Mouse (Mus musculus) urinary bladder, postnatal 4 days (tissue): ENCODE results near the gene Rph3a.

Source experiments
- DNase-seq, 2 experiments: peaks; one replicate each; pipeline ENCODE4 v3.0.0; 2021 to 2022; ENCODE audit warnings: low spot score in 2 of 2

Gene Rph3a

DNA sequence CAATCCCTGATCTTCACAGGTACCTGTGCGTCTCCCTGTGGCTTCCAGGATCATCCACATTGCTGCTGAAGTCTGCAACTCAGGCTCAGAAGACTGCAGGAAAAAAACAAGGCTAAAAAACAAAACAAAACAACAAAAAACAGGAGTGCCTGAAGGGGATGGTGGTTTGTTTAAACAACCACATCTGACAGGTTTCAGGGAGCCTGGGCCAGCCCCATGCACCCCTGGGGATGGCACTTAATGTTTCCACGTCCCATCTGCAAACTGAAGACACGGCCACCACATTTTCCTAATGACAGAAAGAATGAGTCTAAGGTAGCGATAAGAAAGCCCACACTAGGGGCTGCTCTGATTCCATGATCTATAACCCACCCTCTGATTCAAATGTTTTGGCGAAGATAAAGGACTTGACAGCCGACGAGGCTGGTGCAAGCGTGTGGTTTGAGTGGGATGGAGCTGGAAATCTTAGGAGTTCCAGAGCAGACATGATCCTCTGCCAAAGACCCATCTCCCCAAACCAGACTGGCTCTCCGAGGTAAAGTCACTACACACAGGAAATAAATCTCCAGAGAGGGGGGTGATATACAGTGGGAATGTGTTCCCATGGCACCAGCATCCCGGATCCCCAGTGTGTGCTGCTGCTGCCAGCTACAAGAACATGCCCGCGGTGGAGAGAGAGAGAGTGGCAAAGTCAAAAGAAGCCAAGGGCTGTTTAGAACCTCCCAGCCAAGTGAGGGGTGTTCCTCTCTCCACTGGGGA, at the start of gene Rph3a:
Gene Rph3a (minus strand): TSS at position 282 of the 759 bp plus-strand sequence.
- no peak for DNase-seq

DNA sequence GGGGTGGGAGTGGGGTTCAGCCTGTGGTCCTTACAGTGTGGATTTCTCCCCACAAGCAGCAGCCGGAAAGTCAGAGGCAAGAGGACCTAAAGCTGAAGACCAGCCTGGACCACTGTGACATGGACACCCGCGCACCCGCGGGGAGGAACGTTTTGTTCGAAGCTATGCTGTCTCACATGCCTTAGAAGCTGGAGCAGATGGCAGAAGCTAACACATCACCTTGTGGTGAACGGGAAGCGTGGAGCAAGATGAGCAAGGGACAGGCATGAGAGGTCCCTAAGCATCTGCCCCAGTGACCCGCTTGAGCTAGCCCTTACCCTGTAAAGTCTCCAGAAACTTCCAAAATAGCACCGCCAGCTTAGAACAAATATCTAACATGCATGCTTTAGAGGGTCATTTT, 48.4 kb upstream of the Rph3a start:
- no peak for DNase-seq

DNA sequence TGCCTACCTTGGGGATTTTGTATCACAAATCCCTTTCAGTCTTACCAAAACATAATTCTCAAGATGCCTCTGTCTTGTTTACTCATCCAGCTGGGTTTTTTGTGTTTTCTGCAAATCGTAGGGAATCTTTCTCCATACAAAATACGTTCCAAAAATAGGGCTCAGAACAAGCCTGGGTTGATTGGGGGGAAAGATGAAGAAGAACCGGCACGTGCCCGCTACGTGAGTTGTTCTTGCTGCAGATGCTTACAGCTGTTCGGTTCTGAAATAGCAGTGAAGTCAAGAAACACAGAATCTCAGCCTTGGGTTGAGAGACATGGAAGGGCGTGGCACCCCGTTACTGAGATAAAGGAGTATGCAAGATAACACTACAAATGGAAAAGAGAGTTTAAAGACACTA, 44.0 kb upstream of the Rph3a start:
- no peak for DNase-seq

DNA sequence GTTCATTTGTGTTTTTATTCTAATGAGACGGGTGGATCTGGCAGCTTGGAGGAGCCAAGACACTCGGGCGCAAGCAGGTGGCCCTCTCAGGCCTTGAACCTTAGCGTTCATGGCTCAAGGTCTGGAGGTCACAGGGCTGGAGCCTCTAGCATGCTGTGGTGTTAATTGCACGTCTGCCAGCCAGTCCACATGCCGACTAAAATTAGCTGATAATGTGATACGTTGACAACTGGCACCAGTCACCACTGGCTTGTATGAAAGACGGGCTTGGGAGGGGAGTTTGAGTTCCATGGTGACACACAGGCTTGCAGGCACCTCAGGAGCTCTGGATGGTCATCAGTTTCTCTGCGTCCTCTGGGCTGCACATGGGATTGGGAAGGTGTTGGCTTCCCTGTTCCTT, 31.9 kb upstream of the Rph3a start:
- no peak for DNase-seq

DNA sequence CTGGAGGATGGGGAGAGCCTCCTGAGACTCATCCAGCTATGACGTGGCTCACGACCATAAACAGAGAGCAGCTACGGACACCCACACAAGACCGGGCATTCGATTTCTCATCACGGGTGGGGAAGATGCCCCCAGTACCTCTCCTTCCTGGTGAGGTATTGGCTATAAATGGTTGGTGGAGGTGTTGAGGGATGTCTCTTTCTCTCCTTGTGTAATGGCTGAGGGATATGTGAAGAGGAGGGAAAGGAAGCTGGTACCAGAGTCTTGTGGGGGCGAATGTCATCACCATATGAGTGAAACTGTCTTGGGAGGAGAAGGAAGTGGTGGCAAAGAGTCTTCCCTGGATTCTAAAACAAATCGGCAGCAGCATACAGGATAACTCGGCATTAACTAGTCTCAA, 29.6 kb upstream of the Rph3a start:
- DNase-seq: no peak

DNA sequence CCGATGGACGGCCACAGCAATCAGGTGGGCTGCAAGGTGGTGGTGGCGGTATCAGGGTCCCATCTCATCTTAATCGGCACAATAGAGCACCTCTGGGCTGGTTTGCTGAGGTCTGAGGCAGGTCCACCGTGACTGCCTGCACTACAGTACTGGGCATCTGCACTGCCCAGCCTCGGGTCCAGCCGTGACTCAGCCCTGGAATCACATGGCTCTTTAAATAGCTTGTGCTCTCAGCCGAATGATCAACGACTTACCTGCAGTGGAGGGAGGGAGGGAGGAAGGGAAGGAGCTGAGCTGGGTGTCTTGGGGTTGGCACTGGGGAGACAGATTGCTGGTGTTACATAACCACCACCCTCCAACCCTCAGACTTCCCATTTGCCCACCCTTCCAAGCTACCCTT, 20.3 kb upstream of the Rph3a start:
- no peak for DNase-seq

DNA sequence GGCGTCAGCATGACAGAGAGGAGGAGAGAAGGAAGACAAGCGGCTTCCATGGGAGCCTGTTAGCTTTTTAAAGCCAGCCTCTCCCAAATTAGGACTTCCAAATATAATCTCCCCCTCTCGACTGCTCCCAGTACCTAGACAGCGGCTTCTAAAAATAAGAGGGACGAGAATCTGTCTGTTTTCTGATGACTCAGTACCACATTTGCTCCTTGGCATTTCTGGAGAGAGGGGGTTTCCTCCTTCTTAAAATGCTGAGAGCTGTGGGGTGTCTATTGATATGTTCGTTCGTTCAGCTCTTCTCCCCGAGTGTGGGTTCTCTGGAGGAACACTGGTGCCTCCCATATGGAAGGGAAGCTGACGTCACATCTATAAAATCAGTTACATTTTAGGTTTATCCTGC, 9.6 kb upstream of the Rph3a start:
- DNase-seq: no peak

DNA sequence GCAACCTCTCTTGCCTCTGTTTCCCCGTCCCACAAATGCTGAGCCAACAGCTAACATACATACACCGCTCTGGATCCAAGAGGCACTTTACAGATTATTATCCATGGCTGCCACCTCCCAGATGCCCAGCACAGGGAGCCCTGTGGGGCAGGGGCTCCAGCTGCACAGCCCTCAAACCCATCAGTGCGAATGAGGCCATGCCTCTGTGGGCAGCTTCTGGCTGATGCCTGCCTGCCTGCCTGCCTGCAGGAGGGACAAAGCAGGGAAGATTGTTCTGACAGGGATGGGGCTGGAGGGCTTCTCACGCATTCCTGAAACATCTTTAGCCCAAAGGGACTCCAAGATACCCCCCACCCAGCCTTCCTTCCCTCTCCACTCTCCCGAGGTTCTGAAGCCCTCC, 7.8 kb upstream of the Rph3a start:
- no peak for DNase-seq

DNA sequence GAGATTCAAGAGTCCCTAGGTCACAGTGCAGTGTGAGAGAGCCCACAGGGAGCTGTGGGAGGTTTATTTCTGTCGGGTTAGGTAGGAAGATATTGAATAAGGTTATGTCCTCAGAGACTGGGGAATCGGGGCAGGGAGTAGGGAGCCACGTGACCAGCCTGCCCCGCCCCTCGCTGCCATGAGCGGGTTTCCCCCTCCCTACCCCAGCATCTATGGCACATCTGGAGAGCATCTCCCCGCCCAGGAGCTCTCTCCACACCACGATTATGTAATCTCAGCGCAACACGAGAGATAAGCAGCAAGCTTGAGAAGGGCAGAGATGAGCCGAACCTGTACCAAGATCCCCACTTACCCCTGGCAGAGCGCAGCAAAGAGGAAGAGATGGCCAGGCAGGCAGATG, 6.5 kb upstream of the Rph3a start:
- DNase-seq: no peak

DNA sequence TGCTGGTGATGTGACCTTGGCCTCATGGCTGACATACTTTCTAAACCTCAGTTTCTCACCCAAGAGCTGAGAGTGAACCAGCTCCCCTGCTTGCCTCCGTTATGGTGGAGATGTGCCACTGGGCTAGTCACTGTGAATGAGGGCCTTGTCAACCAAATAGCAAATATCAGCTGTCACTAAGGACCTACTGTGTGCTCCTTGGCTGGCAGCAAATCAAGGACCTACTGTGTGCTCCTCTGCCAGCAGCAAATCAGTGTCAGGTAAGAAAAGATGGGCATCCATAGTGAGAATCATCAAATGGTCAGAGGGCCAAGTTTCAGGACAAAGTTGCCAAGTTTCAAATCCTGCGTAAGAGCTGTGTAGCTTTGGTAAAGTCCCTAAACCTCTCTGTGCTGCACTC, 4.6 kb upstream of the Rph3a start:
- DNase-seq: no peak

DNA sequence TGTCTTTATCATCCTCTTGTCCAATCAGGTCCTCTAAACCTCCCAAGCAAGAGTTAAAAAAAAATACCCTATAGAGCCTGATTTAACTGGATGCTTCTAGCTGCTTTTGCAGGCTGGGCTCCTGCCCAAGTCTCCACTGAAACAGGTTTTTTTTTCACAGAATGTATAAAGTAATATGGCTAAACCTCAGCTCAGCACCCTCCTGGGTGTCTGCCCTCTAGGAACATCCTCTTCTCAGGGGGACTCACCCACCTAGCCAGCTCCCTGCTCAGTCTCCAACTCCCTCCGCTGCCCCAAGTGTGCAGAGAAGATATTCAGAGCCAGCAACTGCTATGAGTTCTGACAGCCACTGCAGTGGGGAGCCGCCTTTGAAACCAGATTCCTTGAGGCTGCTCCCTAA, 2.1 kb upstream of the Rph3a start:
- no peak for DNase-seq

DNA sequence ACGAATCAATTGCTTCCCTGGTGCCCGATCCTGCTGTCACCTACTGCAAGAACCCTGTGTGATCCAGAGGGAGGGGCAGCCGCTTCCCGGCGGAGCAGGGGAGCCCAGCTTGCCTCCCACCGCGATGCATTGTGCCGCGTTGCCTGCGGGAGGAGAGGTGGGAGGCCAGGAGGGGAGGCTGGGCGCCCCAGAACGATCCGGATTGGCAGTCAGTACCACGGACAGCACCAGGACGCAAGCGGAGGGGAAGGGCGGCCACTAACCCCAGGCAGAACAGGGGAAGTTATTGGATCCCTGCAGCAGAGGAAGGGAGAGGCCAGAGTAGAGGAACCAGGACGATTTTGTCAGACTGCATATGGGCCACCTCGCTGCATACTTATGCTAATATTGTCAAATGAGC, 486 bp downstream of the Rph3a start:
- peak; percentile 31 to 73 for DNase-seq

DNA sequence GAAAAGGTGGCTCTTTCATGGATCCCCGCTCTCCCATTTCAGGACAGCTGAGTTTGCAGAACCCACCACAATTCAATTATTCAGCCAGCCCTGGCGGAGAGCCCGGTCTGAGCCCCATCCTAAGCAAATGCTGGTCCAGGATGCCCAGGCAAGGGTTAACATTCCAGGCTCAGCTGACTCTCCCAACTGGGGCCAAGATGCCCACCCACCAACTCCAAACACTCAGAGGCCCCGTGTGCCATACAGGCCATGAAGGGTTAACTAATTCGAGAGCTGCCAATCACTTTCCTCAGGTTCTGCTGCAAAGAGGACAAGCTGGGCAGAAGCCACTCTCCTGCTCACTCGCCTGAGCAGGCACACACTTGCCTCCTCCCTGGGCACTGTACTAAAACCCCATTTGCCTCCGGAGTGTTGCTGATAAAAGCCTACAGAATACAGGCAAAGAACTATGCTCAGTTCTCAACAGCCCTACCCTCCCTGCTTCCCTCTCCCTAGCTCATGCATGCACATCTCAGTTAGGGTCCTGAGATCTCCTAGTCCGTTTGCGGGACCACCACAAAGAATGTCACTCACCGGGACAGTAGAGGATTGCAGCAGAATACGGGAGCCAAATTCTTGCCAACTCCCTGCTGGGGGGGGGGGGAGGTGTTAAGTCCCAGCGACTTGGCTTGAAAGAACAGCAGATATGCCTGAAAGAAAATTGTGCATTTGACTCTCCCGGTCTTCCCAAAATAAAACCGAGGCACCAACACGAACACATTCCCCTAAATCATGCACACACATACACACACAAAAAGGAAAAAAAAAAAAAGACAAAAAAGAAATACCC, 1.3 kb downstream of the Rph3a start:
- DNase-seq: no peak

DNA sequence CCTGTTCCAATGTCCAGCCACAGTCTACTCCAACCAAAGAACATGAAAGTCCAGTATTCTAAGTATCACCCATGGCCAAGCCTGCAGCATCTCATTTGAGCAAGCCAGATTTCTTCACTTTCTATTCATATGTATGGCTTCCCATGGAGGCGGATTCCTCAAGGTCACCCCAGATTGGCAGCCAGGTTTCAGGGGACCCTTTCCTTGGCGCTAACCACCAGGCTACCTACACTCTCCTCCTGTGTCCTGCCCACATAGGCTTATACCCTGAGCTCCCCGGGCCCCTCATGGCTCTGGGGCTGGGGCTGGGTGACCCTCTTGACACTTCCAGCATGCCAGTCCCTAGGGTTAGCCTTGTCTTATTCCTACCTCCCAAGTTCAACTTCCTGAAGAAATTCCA, 2.3 kb downstream of the Rph3a start:
- no peak for DNase-seq

DNA sequence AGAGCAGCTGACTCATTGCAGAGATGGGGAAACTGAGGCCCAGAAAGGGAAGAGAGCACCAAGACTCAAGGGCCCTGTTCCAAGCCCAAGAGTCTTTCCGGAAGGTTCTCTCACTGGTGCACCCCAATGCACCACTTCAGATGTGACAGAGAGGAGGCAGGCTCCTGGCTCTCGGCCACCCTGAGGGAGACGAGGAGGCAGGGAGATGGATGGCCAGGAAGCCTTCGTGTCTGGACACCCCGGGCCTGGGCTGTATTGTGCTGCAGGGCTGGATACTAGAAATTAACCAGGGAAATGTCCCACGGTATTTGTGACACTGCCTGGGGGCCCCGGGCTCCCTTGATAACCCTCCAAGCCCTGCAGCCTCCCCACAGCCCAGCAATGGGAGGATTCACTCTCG, 2.8 kb downstream of the Rph3a start:
- DNase-seq: no peak

DNA sequence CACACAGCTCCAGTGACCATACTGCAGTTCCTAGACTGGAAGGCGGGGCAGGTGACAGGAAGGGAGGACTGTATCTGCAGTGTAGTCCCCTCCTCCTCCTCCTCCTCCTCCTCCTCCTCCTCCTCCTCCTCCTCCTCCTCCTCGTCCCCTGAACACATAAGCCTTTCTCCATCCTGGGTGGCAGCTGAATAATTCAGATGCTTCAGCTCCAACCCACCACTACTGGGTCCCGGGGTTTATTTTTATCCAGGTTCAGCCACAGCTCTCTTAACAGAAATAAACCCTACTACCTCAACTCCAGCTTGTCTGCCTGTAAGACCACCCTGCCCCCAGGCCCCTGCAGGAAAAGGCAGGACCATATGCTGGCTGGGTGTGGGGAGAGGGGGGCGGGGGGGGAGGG, 3.7 kb downstream of the Rph3a start:
- no peak for DNase-seq

DNA sequence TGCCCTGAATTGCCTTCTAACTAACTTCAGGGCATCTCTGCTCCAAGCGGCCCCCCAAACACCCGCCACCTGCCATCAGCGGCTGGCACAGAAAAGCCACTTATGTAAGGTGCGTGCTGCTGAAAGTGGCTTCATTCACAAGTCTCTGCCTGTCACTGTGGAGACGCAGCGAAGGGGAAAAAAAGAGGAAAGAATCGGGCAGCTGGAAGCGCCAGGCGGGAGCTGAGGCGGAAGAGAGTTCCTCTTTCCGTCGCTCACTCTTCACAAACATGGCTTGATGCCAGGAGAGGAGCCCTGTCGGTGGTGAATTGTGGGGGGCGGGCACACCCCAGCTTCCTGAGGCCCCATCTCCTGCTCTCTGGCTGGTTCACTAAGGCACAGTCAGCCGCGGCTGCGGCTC, 6.1 kb downstream of the Rph3a start:
- DNase-seq: no peak

DNA sequence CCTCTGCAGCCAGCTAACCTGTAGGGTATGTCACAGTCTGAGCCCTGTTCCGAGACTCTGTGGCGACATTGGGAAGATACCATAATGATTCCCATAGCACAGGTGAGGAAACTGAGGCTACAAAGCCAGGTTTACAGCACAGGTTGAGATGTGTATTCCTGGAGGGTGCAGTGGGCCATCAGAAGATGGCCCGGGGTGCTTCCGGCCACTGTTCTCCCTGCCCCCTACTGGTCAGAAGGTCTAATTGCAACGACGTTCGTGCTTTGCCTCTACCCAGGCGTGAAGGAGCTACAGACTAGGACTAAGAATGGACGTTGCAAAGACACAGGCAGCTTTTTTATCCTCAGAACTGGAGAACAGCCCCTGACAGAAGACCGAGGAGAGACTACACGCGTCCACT, 10.3 kb downstream of the Rph3a start:
- no peak for DNase-seq

DNA sequence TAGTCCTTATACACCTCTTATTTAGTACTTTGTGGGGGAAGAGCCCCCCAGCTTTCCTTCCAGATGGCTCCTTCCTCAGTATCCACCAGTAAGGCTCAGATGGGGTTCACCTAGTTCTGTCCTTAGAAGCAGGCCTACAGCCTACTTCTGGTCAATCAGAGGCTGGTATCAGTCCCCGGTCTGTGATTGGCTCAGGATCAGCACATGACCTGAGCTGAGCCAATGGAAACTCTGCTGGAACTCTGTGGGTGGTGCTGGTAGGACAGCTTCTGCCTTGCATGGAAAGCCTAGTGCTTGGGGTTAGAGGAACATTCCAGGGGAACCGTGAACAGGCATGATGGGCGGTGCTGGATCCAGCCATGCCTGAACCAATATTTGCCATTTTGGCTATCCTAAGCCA, 21.5 kb downstream of the Rph3a start:
- no peak for DNase-seq

DNA sequence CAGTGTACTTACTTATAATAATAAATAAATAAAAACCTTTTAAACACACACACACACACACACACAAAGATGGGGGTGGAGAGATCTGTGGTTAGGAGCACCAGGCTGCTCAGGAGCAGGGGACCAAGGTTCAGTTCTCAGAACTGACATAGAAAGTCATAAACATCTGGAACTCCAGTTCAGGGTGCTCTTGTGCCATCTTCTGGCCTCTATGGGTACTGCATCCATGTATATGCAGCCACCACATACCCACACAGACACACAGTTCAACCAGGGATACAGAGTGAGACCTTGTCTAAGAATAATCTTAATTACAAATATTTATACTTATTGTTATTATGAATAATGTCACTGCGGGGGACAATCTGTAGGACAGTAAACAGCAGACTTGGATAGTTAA, 26.9 kb downstream of the Rph3a start:
- DNase-seq: no peak

DNA sequence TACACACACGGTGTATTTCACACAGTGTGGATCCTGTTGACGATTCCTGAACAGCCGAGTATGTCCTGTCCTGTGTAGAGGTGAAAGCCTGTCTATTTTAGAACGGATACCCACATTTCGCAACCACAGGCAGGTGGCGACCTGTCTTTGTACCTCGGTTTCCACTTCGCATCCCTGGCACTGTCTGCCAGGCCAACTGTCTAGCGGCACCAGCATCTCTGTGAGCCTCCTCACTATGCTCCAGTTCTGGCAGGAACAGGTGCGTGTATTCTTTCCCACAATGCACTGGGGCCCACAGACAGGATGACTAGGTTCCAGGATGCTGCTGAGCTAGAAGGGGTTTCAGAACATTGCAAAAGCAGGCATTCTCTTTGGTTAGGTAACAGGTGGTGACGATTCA, 28.7 kb downstream of the Rph3a start:
- no peak for DNase-seq

DNA sequence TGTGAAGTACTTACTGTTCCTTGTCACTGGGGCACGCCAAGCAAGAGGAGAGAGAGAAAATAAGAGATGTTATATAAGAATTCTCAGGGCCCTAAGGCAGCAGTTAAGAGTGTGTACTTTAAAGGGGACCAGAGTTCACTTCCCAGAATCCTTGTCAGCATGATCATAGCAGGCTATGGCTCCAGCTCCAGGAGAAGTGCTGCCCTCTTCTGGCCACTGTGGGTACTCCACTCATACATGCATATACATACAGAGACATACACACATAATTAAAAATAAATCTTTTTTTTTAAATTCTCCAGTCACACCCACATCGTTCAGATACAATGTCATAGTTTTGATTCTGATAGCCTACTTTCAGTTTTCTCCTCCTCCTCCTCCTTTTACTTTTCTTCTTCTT, 29.8 kb downstream of the Rph3a start:
- DNase-seq: no peak

DNA sequence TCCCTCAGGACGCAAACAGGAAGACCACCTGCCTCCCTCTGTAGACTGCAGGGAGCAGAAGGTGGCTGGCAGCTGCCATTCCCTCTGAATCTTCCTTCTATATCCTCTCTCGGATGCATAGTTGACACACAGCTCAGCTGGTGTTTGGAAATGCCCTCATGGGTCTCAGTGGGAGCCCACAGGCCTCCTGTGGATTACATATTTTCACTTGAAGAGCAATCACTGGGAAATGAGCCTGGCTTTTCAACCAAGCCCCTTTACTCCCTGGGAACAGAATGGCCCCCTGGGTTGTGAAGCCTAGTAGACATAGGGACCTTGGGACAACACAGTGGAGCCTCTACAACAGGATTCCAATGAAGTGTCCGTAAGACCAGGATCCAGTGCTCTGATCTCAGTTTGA, 33.8 kb downstream of the Rph3a start:
- DNase-seq: no peak

DNA sequence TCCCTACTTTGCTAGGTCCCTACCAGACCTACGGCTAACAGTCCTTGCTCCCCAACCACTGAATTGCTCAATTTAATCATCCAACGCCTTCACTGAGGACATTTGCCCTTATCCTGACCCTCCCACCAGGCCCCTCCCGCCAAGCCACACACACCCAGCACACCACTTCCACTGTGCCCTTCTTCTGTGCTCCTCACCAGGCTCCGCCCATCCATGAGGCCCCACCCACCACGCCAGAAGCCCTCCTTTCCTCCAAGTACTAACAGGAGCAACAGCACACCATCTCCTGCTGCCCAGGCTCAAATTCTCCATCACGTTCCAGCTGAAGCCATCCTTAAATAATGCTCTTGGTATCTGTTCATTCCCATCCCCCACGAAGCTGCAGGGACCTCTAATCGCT, 35.4 kb downstream of the Rph3a start:
- no peak for DNase-seq
